Mouse (Mus musculus): Measurements from ENCODE around the gene Fgd6.

- TF ChIP-seq POLR2A (IDR thresholded peaks at IDR 0.05; ENCODE audit: low read depth, low read length) (no peak), CTCF (IDR thresholded peaks at IDR 0.05; ENCODE audit: extremely low read depth, insufficient read depth, insufficient read length, insufficient replicate concordance) (no peak)
These were observed 73.0 kb downstream of the Fgd6 start for GRCm38 (mm10) chr10:94108791-94109190.

All from spleen, adult 2 months (tissue).